Mouse (Mus musculus) urinary bladder, postnatal 10 days (tissue): ENCODE measurements around the gene Tab1.

Experiments
- DNase-seq: peaks from one replicate; pipeline ENCODE4 v3.0.0; 2022; ENCODE audit warnings: low spot score

Gene Tab1

DNA sequence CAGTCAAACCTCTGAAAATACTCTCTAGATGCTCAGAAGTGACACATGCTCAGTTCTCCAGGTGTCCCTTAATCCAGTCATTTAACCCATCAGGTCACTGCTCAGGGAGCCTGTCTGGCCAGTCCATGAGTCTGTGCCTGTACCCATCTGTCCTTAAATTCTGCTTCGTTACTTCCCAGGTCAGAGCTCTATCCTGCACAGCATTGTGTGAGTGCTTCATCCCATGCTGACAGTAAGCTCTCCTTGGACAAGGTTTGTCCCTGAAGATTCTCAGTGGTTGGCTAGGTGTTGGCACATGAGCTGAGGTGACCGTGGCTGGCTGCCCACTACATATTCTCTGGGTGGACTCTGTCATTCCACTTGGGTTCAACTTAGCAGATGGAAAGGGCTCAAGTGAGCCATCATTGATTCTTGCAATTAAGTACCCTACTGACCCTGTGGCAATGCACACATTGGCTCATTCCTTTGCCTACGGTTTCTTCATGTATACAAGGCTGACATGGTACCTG, 73.2 kb downstream of the Tab1 start:
- DNase-seq, result no peak

DNA sequence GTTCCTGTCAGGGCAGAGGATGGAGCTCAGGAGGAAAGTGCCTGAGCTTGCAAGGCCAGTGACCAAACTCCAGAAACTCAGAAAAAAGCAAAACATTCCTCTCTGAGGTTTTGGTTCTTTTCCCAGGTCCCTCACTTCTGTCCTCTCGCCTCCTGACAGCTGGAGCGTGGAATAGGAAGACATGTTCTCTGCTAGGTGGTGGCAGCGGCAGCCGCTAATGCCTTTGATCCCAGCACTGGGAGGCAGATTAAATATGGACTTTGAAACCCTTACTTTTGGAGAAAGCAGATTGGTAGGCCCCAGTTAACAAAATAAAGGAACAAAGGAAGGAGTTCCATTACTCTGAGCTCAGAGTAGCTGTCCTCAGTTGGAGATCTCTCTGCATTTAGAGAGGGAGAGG, 75.5 kb downstream of the Tab1 start:
- no peak for DNase-seq
